Mouse (Mus musculus) gonadal fat pad, adult 2 months (tissue): ENCODE data around the gene Tedc2. TPM values are rescaled to one million over a fixed set of nuclear protein-coding genes. Genes with fewer than 3 reads are reported as not detected.

ENCODE experiments used
- DNase-seq: peaks from one replicate; pipeline ENCODE4 v3.0.0-alpha.2; 2012; ENCODE audit warnings: low read depth
- polyA plus RNA-seq: library from polyadenylated mRNA; depleted of rRNA; stranded (reverse); fragments of >200 nt; gene quantifications from 2 replicates; pipeline ENCODE4 v1.2.3, GENCODE M21; 2012

Gene Tedc2
- polyA plus RNA-seq, 1 experiment = 8.9 TPM

DNA sequence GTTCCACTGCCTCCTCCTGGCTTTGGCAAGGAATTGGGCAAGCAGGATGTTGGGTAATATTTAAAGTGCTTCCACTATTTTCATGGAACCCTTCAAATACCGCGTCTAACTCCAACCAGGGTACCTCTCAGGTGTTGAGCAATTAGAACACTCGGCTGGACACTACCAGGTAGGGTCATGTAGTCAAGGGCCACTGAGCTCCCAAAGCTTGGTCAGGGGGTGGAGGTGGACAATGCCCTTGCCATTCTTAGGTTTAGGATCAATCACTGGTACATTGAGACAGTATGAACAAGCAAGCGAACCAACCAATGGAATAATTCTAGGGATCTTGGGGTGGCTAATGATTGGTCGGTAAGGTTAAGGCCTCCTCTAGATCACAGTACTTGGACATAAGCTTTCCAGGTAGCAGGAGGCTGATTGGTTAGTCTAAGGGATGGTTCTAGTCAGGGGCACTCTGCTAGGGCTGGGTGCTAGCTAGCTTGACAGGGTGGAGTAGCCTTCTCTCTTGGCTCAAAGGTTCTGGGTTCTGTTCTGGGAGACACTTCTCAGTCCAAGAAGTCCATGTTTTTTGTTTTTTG lies 8.1 kb downstream of the Tedc2 start:
- DNase-seq = no peak

DNA sequence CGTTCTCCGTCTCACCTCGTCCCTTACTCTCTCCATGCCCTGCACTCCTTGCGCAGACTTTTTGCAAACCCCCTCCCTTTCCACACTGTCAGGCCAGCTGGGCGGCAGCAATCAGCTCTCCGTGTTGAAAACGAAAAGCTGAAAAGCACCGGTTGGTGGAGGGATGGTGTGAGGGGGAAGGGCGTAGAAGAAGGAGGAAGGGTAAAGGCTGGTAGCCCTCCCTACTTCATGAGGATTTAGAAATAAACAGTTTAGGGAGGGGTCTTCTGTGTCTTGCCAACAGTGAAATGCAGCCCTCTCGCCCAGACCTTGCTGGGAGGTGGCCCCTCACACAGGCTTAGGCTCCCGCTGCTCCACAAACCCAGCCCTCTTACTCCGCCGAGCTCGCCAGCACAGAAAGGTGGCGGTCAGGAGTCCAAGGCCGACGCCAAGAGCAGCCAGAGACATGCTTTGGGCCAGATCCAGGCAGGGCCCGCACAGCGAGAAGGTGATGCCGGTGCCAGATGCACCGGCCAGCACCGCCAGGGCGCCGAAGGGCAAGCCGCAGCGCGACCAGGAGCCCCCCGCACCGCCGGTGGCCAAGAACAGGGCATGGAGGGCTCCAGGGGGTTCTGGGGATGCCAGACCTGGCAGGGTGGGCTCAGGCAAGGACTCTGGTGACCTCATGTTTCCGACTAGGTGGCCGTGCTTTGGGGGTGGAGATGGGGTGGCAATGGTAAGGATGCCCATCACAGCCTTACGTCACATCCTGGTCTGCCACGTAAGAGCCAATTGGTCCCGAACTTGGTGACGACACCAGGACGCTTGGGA lies 8.8 kb downstream of the Tedc2 start:
- DNase-seq = no peak

DNA sequence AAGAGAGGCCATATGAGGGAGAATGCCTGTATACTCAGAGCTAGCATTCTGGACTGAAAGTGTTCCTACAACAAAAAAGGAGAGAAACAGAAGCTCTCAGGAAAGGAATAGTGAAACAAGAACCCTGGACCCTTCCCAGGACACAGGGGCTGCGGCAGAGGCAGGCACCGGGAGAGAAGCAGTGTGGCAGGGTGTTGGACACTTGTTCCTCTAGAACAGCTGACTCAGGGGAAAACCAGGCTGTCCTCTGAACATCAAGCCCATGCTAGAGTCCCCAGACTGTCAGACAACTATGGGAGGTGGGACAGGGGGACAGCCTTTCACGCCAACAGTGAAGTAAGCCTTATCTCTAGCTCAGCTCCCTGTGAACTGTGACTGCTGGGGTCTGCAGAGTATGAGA lies 10.1 kb downstream of the Tedc2 start:
- DNase-seq = no peak

DNA sequence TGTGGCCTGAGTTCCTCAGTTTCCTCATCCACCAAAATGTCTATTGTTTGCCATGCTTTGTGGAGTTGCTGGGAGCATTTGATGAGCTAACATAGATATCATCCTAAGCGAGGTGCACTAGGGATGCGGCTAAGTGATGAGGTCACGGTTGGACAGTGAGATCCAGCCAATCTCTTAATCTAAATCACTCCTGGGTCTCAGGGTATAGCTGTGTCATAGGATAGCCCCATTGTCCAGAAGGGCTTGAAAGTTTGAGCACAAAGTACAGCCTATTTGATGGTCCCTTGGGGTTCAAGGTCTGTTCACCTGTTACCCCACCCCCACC lies 10.8 kb downstream of the Tedc2 start:
- DNase-seq = no peak

DNA sequence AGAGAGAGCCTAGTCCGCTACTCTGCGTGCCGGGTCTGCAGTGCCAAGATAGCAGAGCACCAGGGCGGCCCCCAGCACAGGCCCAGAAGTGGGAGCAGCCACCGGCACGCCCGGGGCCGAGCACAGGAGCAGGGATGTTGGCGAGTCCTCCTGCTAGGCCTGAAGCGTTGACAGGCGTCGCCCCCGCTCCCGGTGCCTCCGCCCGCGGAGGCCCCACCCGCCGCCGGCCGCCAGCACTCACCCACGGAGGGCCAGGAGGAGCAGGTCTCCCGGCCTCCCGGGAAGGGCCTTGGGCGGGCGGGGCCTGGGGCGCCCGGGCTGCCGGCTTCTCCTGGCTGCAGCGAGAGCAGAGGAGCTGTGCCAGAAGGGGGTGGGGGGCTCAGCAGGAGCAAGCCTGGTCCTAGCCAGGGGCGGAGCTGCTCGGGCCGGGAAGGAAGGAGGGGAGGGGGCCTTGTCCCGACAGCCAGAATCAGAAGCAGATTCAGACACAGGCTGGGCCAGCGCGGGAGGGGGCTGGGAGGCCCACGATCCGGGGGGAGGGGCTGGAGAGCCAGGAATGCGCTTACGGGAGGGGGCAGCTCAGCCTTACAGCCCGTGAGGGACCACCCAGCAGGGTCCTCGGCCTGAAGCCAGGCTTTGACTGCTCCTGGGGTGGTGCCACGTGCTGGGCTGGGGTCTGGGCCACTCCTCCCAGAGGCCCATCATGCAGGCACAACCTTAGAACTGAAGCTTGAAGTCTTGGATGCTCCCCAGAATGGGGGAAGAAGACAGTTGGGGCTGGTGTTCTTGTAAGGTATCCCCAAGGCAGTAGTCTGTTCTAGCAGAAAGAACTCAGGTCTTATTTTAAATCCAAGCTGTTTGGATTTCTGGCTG lies 11.4 kb downstream of the Tedc2 start, which contains the start of gene Ntn3:
TSS of gene Ntn3 (minus strand) at position 489 of the 873 bp plus-strand sequence.
- DNase-seq = no peak

DNA sequence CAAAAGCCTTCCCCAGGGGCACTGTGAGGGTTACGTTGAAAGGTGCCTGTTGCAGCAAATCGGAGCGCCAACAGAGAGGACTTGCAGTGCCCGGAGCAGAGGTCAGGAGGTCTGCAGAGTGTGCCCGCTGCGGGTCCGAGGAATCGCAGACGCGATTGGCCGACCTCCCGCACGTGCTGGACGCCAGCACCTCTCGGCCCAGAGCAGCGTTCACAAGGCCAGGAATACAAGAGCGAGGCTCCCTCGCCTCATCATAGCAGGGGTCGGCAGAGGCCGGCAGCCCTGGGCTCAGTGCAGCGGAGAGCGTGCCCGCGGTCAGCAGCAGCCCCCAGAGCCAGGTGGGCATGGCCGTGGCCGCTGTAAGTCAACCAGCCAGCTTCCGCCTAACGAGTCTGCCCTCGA lies 12.0 kb downstream of the Tedc2 start:
- no peak for DNase-seq

DNA sequence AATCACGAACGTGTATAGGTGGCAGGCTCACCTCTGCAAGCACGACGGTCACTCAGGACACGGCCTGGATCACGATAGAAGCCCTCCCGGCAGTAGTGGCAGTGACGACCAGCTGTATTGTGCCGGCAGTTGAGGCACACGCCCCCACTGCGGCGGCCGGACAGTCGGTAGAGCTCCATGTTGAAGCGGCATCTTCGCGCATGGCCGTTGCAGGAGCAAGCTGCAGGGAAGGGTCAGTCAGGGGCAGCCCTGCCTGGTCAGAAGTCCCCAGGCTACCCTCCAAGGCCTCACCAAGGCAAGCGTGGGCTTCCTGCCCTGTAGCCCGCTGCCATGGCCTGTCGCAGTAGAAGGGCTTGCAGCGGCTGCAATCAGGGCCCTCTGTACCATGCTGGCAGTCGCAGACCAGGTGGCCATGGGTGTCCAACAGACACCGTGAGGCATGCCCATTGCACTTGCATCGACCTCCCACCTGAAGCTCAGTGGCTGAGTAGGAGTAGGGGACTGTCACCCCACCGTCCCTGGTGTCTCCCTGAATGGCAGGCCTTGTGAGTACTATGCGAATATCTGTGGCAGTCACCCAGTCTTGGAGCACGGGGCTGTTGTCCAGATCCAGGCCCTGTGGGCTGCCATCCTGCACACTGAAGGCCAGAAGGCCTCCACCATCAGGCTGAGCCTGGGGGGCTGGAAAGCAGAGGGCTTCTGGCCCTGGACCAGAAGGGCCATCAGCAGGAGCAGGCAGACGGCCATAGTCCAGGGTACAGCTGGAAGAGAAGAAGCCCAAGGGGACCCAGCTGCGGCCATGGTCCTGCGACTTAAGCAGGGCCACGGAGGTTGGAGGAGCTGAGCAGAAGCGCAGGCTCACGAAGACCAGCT lies 12.6 kb downstream of the Tedc2 start:
- DNase-seq = no peak

DNA sequence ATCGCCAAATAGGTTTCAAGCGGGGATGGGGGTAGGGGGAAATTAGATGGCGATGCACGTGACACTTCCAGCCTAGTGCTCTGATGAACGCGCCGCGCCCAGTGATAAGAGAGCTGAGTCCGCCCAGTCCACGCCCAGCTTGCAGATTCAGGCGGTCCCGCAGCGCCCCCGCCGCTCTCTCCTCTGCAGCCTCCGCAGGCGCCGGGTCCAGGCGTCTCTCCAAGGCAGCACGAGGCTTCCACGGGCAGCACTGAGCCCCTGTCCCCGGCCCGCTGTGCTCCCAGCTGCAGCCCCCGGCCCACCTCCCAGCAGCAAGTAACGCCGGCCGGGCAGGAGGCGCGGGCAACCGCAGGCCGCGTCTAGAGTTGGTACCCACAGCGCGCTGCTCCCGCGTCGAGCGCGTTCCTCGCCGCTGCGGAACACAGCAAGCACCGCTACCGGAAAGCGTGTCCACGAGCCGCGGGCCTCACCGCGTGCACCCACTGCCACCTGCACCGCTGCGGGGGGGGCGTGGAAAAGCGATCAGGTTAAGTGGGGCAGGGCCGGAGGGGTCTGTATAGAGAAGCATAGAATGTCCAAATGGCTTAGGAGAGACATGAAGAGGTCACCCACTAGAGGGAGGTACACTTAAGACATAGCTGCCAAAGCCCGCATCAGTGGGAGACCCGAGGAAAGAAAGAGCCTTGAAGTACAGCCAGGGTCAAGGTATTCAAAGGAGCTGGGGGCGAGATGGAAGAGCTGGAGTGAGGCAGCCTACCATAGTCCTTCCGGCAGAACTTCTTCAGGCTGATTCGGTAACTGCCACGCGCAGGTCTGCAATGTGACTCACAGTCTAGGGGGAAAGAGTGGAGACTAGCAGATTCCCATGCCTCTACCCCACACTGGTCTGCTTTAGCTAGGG lies 13.9 kb downstream of the Tedc2 start:
- DNase-seq = no peak

DNA sequence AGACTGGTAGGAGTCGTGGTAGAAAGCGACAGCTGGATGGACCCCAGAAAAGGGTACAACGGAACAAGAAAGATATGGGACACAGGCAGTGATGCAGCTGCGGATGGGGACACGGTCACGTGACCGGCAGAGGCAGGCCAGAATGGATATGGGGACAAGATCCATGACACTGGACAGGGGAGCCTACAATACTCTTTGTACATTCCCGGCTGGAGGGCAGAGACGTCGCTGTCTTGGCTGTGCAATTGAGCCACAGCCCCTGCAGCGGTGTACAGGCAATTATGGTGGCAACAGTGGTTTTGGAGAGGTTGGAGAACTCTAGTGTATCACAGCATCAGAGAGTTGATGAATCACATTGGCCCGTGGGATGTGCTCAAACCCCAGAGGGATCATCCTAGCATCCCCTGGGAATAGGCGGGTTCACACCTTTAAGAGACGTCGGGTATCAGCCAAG lies 14.7 kb downstream of the Tedc2 start:
- no peak for DNase-seq

DNA sequence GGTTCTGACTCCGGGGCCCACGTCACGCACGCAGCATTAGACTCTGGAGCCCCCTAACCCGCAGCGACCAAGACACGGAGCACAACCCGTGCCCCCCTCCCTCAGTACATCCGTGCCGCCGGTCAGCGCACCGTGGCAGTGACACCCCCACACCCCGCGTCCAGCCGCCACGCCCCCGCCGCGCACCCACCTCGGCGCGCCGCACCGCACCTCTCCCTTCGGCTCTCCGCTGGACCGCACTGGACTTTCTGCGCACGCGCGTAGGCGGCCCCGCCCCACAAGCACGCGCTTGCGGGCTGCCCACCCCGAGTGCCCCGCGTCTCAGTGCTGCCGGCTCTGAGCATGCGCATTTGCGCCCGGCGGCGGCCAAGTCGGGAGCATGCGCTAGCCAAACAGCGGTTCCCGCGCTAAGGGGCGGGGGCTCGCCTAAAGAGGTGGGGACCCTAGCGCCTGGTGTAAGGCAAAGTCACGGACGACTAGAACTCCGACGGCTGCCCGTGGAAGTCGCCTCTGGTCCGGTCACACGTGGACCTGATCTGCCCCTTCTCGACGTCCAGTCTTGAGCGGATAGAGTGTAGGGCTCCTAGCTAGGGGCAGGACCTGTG lies 15.3 kb downstream of the Tedc2 start, which contains the start of gene Tbc1d24:
TSS of gene Tbc1d24 (minus strand) at position 279 of the 605 bp plus-strand sequence.
- no peak for DNase-seq

DNA sequence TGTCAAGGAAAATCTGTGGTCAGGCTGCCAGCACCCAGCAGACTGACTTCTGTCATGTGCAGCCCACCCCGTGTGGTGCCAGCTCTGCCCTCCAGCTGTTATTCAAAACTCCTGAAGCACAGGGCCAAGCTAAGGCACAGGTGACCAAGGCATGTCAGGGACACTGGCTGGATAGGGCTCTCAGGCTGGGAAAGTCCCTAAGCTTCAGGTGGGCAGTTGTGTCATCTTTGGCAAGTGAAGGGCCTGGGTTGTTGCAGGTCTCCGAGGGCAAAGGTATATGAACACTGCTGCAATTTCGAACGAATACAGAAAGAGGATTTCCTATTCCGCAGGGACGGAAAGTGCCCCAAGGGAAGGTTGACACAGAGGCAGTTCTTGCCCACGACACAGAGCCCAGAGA lies 15.8 kb downstream of the Tedc2 start:
- DNase-seq = no peak

DNA sequence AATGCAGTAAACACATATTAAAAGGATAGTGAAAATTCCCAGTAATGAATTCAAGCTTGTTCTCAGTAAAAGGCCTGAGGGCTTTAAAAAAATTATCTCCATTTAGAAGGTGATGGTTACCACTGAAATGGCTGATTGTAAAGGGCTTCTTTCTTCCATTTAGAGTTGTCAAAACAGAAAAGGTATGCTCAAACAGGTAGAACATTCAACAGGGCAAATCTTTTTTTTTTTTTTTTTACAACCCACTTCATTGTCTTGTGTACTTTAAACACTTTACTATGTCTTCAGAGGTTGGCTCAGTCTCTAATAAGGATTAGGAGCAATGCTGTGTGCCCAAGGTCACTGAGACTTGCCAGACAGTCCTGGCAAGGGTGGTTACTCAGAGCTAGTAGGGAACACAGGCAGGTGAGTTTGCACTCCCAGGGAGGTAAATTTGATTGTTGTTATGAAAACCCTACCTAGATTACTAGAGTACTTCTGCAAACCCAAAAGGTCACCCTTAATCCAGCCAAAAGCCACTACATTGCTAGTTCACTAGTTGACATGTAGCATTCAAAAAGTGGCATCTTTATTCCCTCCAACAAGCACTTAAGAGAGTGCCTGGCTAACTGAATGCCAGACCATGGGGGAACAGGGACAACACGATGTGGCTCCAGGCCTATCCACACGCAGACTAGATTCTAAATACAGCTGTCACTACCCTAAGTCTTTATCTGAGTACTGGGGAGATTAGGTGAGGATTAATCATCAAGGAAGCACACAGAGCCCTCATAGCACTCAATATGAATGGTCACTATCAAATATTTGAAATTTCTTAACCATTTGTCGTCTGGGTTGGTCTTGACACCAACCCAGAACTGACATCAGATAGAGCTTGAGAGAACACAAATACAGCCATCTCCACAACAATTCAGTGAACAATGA lies 16.8 kb downstream of the Tedc2 start:
- no peak for DNase-seq

DNA sequence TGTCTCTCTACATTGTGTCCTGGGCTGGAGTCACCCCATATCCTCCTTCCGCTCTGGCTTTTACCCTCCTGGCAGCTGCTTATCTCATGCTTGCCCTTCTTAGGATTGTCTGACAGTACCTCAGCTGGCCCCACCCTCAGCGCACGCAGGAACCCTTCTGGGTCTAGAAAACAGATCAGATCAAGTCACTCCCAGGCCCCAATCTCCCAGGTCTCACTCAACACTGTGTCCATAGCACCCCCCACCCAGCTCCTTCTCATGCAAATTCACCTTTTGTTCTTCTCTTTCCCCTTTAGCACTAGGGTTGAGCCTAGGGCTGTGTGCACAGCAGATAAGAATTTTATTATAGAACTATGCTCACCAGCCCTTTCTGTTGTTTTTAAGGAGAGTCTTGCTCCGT lies 17.6 kb downstream of the Tedc2 start:
- no peak for DNase-seq

DNA sequence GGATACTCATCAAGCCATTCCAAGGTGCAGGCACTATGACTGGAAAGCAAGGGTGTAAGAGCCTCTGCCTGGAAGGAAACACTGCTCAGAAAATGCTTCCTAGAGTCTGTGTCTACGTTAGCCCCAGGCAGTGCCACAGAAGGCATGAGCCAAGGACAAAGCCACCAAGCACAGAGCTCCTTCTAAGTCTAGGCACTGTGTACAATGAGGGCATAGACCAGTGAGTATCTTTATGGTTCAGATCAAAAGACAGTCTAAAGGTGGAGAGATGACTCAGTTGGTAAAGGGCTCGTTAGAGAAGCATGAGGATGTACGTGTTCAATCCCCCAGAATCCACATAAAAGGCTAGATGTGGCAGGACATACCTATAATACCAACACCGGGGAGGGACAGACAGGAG lies 19.6 kb downstream of the Tedc2 start:
- DNase-seq = no peak

DNA sequence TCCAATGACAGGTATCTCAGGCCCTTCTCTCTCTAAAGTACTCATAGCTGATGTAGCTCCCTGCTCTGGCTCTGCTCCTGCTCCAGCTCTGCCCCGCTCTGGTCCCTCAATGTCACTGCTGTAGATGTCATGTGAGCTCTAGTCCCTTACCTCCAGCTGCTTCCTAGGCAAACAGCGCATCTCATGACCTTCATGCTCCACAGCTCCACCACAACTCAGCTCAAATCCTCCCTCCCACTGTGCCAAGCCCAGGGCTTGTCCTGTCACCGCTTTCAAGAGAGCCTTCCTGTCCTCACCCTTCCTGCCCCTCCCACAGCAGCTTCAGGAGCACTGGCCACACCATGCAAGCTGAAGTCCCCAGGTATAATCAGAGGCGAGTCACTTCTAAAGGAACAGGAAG lies 20.9 kb downstream of the Tedc2 start:
- no peak for DNase-seq

DNA sequence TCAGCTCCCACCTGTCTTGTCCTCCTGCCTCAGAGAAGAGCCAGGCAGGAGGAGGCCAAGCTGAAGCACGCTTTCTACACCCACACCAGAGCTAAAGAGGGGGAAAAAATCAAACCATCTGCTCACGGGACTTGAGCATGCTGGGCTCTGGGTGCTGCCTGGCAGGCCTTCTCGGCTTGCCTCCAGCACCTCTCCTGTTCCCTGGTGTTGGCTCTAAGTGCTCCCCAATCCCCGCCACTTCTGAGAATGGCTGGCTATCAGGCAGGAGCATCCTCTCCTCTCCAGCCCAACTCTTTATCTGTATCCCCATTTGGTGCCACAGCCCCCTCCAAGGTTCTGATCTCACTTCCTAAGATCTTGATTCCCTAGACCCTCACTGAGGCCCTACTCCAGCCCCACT lies 21.4 kb downstream of the Tedc2 start:
- DNase-seq = no peak

DNA sequence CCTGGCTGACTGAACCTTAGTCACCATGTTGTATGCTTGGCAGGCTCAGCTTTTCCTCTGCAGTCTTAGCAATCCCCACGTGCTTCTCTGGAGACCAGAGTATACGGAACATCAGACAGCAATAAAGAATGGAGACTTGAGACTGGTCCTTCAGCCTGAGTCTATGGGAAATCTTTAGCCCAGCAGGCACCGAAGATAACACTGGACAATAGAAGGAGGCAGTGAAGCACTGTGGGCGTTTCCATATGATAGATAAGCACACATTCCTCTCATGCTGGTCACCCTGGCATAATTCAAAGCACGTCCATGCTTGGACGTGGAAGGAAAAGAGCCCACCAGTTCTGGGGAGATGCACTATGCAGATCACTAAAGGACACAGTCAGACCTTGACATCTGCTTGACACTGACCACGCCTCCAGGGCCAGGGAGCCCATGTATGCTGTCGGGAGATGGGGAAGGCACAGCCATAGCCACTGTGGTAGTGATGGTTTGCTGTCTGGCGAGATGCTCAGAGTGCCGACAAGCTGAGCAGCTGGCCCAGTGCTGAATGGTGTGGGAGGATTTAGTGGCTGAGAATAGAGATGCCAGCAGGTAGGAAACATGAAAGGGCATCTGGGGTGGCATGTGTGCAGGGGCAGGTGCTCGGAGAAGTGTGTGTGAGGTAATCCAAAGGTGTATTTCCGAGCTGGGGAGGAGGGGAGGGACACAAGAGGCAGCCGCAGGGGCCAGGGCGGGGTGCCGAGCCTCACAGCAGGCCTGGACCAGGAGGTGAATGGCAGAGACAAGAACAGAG lies 23.4 kb downstream of the Tedc2 start:
- DNase-seq = no peak

DNA sequence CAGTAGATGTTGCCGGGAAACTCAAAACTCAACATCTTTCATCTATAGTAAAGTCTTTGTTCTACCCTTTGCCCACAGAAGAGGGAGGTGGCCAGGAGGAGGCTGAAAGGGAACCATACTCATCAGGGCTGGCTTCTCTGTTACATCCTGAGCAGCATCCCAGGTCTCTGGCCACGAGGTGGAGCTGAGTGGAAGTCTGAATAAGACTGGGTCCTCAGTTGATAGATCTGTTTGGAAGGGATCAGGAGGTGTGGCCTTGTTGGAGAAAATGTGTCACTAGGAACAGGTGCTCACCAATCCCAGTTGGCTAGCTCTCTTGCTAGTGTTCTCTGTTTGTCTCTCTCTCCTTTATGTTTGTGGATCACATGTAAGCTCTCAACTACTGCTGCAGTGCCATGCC lies 25.3 kb downstream of the Tedc2 start:
- DNase-seq = no peak
